Mouse (Mus musculus): ENCODE measurements around the gene Rab6a. TPM values are rescaled to one million over a fixed set of nuclear protein-coding genes. Genes with fewer than 3 reads are reported as not detected.

Gene Rab6a
- polyA plus RNA-seq (2017; shearing (Covaris generic)): 10 to 100 TPM; 46.8 to 66.2 TPM

GRCm38 (mm10) chr7:100607214-100608129, at the start of gene Rab6a:
TSS of gene Rab6a (plus strand) at chr7:100607410.

GRCm38 (mm10) chr7:100608130-100608741, 1.0 kb downstream of the Rab6a start, which contains the start of gene Mrpl48:
TSS of gene Mrpl48 (minus strand) at chr7:100608301.

GRCm38 (mm10) chr7:100662231-100662630, 55.0 kb downstream of the Rab6a start, which contains the start of gene Plekhb1:
TSS of gene Plekhb1 (minus strand) at chr7:100662414.

Other genes starting within 250 kb of the Rab6a start
- gene C2cd3, start 235.2 kb upstream of the Rab6a start, polyA plus RNA-seq (2017; shearing (Covaris generic)): 10 to 100 TPM; 36.7 to 42.0 TPM
- gene Ppme1, start 235.1 kb upstream of the Rab6a start, polyA plus RNA-seq (2017; shearing (Covaris generic)): 10 to 100 TPM; 30.5 to 36.5 TPM
- 1 to 10 TPM in 1 of 2 experiments, under 1 TPM in 1; 0.72 to 1.4 TPM for gene Ucp3, start 134.4 kb upstream of the Rab6a start, polyA plus RNA-seq (2017; shearing (Covaris generic))
- gene Ucp2, start 114.1 kb upstream of the Rab6a start, polyA plus RNA-seq (2017; shearing (Covaris generic)): 1,000 to 10,000 TPM; 1,621 to 1,780 TPM
- 10 to 100 TPM in 1 of 2 experiments, 1 to 10 TPM in 1; 9.6 to 10.4 TPM for gene Dnajb13, start 92.5 kb upstream of the Rab6a start, polyA plus RNA-seq (2017; shearing (Covaris generic))
- gene Coa4, start 70.3 kb upstream of the Rab6a start, polyA plus RNA-seq (2017; shearing (Covaris generic)): 10 to 100 TPM; 14.5 to 16.4 TPM
- 10 to 100 TPM; 42.7 to 56.6 TPM for gene Mrpl48, start 891 bp downstream of the Rab6a start, polyA plus RNA-seq (2017; shearing (Covaris generic))
- under 1 TPM in 1 of 2 experiments, not detected in 1; 0.81 TPM for gene Plekhb1, start 55.0 kb downstream of the Rab6a start, polyA plus RNA-seq (2017; shearing (Covaris generic))
- gene Fam168a, start 99.2 kb downstream of the Rab6a start, polyA plus RNA-seq (2017; shearing (Covaris generic)): 10 to 100 TPM; 16.8 to 25.5 TPM